ENCODE assay signal across 11 mouse cellular contexts in genomic region chr10:69335611-69336010, GRCm38 (mm10). TPM values are rescaled to one million over a fixed set of nuclear protein-coding genes. Genes with fewer than 3 reads are reported as not detected.
DNase-seq lines count a peak whose midpoint lies in the region; ATAC-seq and TF ChIP-seq lines count a peak whose summit lies in the region.
"Had no signal": no experiment of that assay in that cellular context is flagged by ENCODE, and none has a peak within 500 bp of the region (broad histone marks: within the 10 kb centered on the region; RNA-seq: fewer than 3 reads in every experiment).

No protein-coding gene starts in this region.

- WGBS in forebrain, embryonic 16.5 days: 77% methylated on average over 4 of the region's 4 CpGs
- WGBS in forebrain, embryonic 12.5 days: 82% methylated on average over 4 of the region's 4 CpGs
- 64% methylated on average over 4 of the region's 4 CpGs for WGBS in lung, postnatal 0 days
- WGBS in intestine, embryonic 15.5 days: 77% methylated on average over 4 of the region's 4 CpGs
- WGBS in stomach, embryonic 16.5 days: 79% methylated on average over 4 of the region's 4 CpGs

- no peak overlapping the region for H3K4me2 ChIP-seq in forebrain, embryonic 16.5 days (ENCODE audit: low read length)
- H3K4me2 ChIP-seq in forebrain, embryonic 12.5 days: no peak overlapping the region
- no peak overlapping the region for H3K4me2 ChIP-seq in lung, postnatal 0 days (replicated peaks; ENCODE audit: low read depth, low read length)
- H3K4me2 ChIP-seq in intestine, embryonic 15.5 days (replicated peaks): no peak overlapping the region
- no peak overlapping the region for H3K4me2 ChIP-seq in stomach, embryonic 16.5 days (ENCODE audit: low read depth, low read length)

- H3K9me3 ChIP-seq in forebrain, embryonic 16.5 days (ENCODE audit: control insufficient read depth, low read length): no peaks in the 10 kb centered on the region
- H3K9me3 ChIP-seq in forebrain, embryonic 12.5 days: no peaks in the 10 kb centered on the region
- H3K9me3 ChIP-seq in lung, postnatal 0 days (ENCODE audit: low read length): no peaks in the 10 kb centered on the region
- H3K9me3 ChIP-seq in intestine, embryonic 15.5 days: no peaks in the 10 kb centered on the region
- no peaks in the 10 kb centered on the region for H3K9me3 ChIP-seq in stomach, embryonic 16.5 days (replicated peaks; ENCODE audit: control insufficient read depth, low read length)

- no peak for DNase-seq in lung, postnatal 0 days (ENCODE audit: low spot score)
- DNase-seq in lung, postnatal 10 days: no peak
- no peak for DNase-seq in spleen, postnatal 4 days (ENCODE audit: low spot score in 2 of 2)
- DNase-seq in adrenal gland, postnatal 4 days (ENCODE audit: low spot score in 2 of 2): no peak
- DNase-seq: adrenal gland, postnatal 36 days; cerebellum, adult 18-20 months; right cerebral cortex, adult 18-20 months had no signal

- no peaks in the 10 kb centered on the region for H3K36me3 ChIP-seq in forebrain, embryonic 16.5 days (ENCODE audit: control insufficient read depth, insufficient read depth)
- H3K36me3 ChIP-seq in forebrain, embryonic 12.5 days (replicated peaks): peaks cover 54% of the 10 kb centered on the region
- H3K36me3 ChIP-seq in lung, postnatal 0 days (ENCODE audit: insufficient read depth, low read length): no peaks in the 10 kb centered on the region
- peaks cover 34% of the 10 kb centered on the region for H3K36me3 ChIP-seq in intestine, embryonic 15.5 days
- peaks cover 31% of the 10 kb centered on the region for H3K36me3 ChIP-seq in stomach, embryonic 16.5 days (ENCODE audit: control insufficient read depth, insufficient read depth, low read length)

- TF ChIP-seq CTCF in lung, postnatal 0 days (IDR thresholded peaks at IDR 0.05): no peak

- ATAC-seq in forebrain, embryonic 16.5 days: peak; percentile 17; the same call in 1 of the 2 replicates
- no peak for ATAC-seq in forebrain, embryonic 12.5 days (ENCODE audit: low FRiP score)
- no peak for ATAC-seq in lung, postnatal 0 days
- ATAC-seq in intestine, embryonic 15.5 days: no peak
- ATAC-seq in stomach, embryonic 16.5 days (ENCODE audit: insufficient read depth, low FRiP score): no peak

- peaks cover 21% of the 10 kb centered on the region for H3K4me1 ChIP-seq in forebrain, embryonic 16.5 days (replicated peaks; ENCODE audit: control insufficient read depth, insufficient read depth, low read length)
- 0 out of 2 replicates have a peak, but pooled peaks cover 3% of the 10 kb centered on the region for H3K4me1 ChIP-seq in forebrain, embryonic 12.5 days
- H3K4me1 ChIP-seq in lung, postnatal 0 days (ENCODE audit: insufficient read depth, low read depth, low read length): peaks cover 2% of the 10 kb centered on the region; the same call in 1 of the 2 replicates
- H3K4me1 ChIP-seq in intestine, embryonic 15.5 days (replicated peaks): no peaks in the 10 kb centered on the region
- H3K4me1 ChIP-seq in stomach, embryonic 16.5 days (ENCODE audit: control insufficient read depth, insufficient read depth, low read length): peaks cover 10% of the 10 kb centered on the region

- no peaks in the 10 kb centered on the region for H3K27me3 ChIP-seq in forebrain, embryonic 16.5 days (replicated peaks; ENCODE audit: control insufficient read depth, insufficient read depth, low read length)
- no peaks in the 10 kb centered on the region for H3K27me3 ChIP-seq in forebrain, embryonic 12.5 days
- H3K27me3 ChIP-seq in lung, postnatal 0 days (replicated peaks; ENCODE audit: insufficient read depth, low read length): no peaks in the 10 kb centered on the region
- no peaks in the 10 kb centered on the region for H3K27me3 ChIP-seq in intestine, embryonic 15.5 days (replicated peaks)
- H3K27me3 ChIP-seq in stomach, embryonic 16.5 days (ENCODE audit: control insufficient read depth, insufficient read depth, low read length): no peaks in the 10 kb centered on the region

- no peak overlapping the region for H3K4me3 ChIP-seq in forebrain, embryonic 16.5 days (replicated peaks; ENCODE audit: low read length)
- H3K4me3 ChIP-seq in forebrain, embryonic 12.5 days (replicated peaks): no peak overlapping the region
- H3K4me3 ChIP-seq in lung, postnatal 0 days (ENCODE audit: low read depth, low read length): no peak overlapping the region
- H3K4me3 ChIP-seq in intestine, embryonic 15.5 days (replicated peaks): no peak overlapping the region
- no peak overlapping the region for H3K4me3 ChIP-seq in stomach, embryonic 16.5 days (replicated peaks; ENCODE audit: low read length)

- H3K27ac ChIP-seq in forebrain, embryonic 16.5 days (ENCODE audit: low read length): peak overlapping the region; percentile 66
- no peak overlapping the region for H3K27ac ChIP-seq in forebrain, embryonic 12.5 days
- H3K27ac ChIP-seq in lung, postnatal 0 days (ENCODE audit: low read length): peak overlapping the region; percentile 60
- H3K27ac ChIP-seq in intestine, embryonic 15.5 days: peak overlapping the region; percentile 52
- H3K27ac ChIP-seq in stomach, embryonic 16.5 days (ENCODE audit: low read length): peak overlapping the region; percentile 84

- H3K9ac ChIP-seq in forebrain, embryonic 16.5 days (replicated peaks; ENCODE audit: low read depth, low read length): no peak overlapping the region
- H3K9ac ChIP-seq in forebrain, embryonic 12.5 days: no peak overlapping the region
- H3K9ac ChIP-seq in lung, postnatal 0 days (replicated peaks; ENCODE audit: low read depth): no peak overlapping the region
- H3K9ac ChIP-seq in intestine, embryonic 15.5 days: no peak overlapping the region
- H3K9ac ChIP-seq in stomach, embryonic 16.5 days (ENCODE audit: low read length): no peak overlapping the region; the same call in 1 of the 2 replicates

- no peak for TF ChIP-seq EP300 in lung, postnatal 0 days (IDR thresholded peaks at IDR 0.05)

RNA-seq across cellular contexts. Expression of gene Cdk1, which starts 17.1 kb away (rescaled TPM):
- 154 and 191 TPM in 2 replicates for polyA plus RNA-seq in forebrain, embryonic 16.5 days (2015; fragmentation: Nextera tagmentation; extraction: Ambion mirVana)
- polyA plus RNA-seq in forebrain, embryonic 12.5 days (2016; fragmentation: Nextera tagmentation; extraction: Ambion mirVana): 380 and 382 TPM in 2 replicates
- 46.4 and 46.5 TPM in 2 replicates for polyA plus RNA-seq in lung, postnatal 0 days (2015; fragmentation: Nextera tagmentation; extraction: Ambion mirVana)
- polyA plus RNA-seq in intestine, embryonic 15.5 days (2015; fragmentation: Nextera tagmentation; extraction: Ambion mirVana): 414 and 444 TPM in 2 replicates
- 323 and 372 TPM in 2 replicates for polyA plus RNA-seq in stomach, embryonic 16.5 days (2015; fragmentation: Nextera tagmentation; extraction: Ambion mirVana)
- total RNA-seq in adrenal gland, postnatal 4 days (2021): 10 to 100 TPM; 79.6 to 84.1 TPM
